Mouse (Mus musculus) liver, postnatal 0 days (tissue): ENCODE measurements around the gene Taf1d.

Source experiments
- CTCF ChIP-seq: sonication (generic); IDR thresholded peaks from 2 replicates; pipeline ENCODE4 v1.5.1; 2016; ENCODE audit warnings: antibody characterized with exemption, low read depth
- EP300 ChIP-seq: IDR thresholded peaks from 2 replicates; pipeline ENCODE4 v1.6.1; 2016; ENCODE audit warnings: antibody characterized with exemption, low read depth, mild to moderate bottlenecking

GRCm38 (mm10) chr9:15318170-15318742 lies 12.2 kb downstream of the Taf1d start:
- TF ChIP-seq EP300: no peak
- TF ChIP-seq CTCF: no peak
